Mouse (Mus musculus): ENCODE data around the gene P2ry6.

Gene P2ry6

DNA sequence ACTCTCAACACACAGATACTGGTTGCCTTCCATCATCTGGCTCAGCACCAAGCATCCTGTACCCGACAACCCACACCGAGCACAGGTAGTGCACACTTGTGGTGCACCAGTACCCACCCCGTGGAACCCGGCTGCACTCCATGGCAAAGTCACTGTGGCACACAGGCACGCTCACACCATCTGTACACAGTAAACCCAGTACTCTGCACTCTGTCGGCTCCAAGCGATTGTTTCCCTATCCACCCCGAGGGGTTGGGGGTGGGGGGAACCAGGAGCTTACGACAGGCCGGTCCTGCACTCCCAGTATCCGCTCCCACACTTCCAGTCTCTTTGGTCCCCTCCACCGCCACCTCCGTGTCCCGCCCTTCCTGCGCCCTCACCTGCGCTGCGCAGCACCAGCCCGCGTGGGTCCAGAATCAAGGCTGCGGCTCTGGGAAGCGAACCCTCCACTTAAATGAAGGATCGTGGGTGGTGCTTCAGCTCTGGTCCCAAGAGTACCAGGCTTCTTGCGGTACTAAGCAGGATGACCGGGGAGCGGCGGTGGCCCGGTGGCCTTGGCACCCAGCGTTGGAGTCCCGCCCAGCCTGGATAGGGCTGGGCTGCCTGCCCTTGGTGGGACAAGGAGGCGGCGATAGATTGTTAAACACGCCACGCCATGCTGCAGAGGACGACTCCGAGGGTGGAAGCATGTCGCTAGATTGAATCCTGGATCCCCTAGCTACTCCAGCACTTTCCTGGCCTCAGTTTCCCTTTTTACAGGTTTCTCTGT lies at the start of gene P2ry6:
Gene P2ry6 (minus strand): TSS at position 515 of the 769 bp plus-strand sequence.
- no peak for DNase-seq

DNA sequence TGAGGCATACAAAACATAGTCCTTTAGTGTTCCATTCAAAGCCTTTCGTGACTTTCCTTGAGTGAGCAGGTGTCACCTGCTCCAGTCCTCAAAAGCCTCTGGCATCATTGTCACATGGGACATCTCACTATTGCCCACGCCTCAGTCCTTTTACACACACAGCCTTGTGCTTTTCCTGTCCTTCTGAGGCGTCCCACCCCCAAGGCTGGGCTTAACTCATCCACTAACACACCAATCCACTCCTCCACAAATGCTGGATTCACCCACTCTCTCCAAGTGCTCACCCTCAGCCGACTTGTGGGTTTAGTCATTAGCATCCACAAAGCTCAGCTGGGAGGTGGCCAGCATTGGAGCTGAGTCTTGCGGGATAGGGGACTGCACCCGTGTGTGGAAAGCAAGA lies 43.0 kb upstream of the P2ry6 start:
- DNase-seq = no peak

DNA sequence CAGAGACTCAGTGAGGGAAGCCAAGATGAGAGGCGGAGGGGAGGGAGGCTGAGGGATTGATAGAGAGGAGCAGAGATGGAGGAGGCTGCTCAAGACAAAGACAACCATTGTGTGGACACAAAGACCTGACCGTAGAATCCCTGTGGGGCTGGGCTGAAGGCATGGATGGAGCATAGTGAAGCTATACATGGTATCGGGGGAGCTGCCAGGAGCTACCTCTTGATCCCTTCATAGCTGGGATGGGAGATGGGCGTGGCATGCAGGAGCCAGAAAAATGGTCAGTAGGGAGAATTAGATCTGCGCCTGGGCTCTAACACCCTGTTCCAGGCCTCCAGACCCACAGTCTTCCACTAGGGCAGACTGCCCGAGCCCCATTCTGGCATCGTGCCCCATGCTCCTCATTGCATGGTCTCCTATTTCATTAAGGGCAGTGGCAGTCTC lies 42.6 kb upstream of the P2ry6 start:
- no peak for DNase-seq

- no peak for DNase-seq
Measured at GRCm38 (mm10) chr7:101014985-101015384, 40.5 kb upstream of the P2ry6 start.

DNA sequence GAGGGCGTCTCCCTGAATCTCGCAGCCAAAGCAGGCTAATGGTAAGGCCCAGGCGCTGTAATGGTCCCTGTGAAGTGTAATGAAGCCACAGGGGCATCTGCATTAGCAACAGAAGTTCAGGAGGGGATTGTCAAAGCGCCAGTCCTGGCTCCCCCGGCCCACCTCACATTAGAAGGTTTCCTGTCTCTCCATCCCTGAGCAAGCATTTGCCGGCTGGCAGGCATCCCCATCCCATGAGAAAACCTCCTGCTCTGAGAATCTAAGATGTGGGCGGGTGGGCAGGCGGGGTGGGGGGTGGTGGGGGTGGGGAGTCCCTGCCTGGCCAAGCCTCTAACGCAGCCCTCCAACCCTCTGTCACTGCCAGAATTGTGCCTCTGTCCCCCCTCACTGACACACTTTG lies 39.6 kb upstream of the P2ry6 start:
- no peak for DNase-seq

GRCm38 (mm10) chr7:101012541-101012940 lies 38.1 kb upstream of the P2ry6 start, which contains the start of gene P2ry2:
P2ry2 (minus strand) TSS chr7:101012866.
- DNase-seq = no peak

- DNase-seq = no peak
Measured at GRCm38 (mm10) chr7:101011681-101012367, 37.4 kb upstream of the P2ry6 start.

GRCm38 (mm10) chr7:101010741-101011140 lies 36.3 kb upstream of the P2ry6 start:
- DNase-seq = no peak

GRCm38 (mm10) chr7:101006201-101006600 lies 31.8 kb upstream of the P2ry6 start:
- DNase-seq = no peak

- DNase-seq = no peak
Measured at GRCm38 (mm10) chr7:101005119-101005518, 30.7 kb upstream of the P2ry6 start.

DNA sequence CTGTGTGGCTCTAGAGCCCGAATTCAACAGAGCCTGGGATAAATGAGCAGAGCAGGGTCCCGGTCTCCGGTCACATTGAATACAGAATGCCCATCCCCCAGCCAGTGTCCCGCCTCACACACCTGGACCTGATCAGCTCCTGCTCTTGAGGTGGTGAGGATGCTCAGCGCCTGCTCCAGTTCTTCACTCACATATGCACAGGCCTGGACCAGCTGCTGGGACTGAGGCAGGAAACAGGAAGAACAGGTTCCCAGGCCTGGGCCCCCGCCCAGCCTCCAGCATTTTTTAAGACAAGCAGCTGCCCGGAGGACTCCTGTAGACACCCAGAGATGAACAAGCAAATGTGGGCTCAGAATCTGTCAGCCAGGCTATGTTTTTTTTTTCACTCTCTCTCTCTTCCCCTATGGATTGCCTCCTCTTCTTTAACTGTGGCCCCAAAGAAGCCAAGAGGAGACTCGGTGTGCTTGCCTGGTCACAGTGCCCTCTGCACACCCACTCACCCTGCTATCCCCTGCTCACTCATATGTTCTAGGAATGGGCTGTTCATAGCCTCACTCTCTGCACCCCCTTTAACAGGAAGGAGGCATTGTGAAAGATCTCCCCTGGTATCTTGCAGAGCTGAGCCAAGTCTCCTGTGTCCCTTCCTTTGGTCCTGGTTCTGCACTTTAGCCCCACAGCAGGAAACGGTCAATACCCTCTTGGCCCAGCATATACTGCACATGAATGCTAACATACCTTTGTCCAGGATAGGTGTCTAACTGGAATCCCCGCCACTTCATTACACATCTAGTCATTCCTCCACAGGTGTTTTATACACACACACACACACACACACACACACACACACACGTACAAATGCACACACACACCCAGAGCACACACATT lies 29.2 kb upstream of the P2ry6 start:
- DNase-seq = no peak

GRCm38 (mm10) chr7:101002274-101002673 lies 27.8 kb upstream of the P2ry6 start:
- DNase-seq = no peak

GRCm38 (mm10) chr7:100999623-101000022 lies 25.2 kb upstream of the P2ry6 start:
- DNase-seq = no peak

DNA sequence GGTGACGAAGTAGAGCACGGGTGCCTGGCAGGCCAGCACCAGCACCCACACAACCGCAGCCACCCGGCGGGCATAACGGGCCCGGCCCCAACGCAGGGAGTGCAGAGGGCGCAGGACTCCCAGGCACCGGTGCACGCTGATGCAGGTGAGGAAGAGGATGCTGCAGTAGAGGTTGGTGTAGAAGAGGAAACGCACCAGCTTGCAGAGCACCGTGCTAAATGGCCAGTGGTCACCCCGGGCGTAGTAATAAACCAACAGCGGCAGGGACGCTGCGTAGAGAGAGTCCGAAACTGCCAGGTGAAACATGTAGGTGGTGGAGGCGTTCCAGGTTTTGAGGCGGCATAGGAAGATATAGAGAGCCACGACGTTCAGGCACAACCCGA lies 24.1 kb upstream of the P2ry6 start:
- no peak for DNase-seq

DNA sequence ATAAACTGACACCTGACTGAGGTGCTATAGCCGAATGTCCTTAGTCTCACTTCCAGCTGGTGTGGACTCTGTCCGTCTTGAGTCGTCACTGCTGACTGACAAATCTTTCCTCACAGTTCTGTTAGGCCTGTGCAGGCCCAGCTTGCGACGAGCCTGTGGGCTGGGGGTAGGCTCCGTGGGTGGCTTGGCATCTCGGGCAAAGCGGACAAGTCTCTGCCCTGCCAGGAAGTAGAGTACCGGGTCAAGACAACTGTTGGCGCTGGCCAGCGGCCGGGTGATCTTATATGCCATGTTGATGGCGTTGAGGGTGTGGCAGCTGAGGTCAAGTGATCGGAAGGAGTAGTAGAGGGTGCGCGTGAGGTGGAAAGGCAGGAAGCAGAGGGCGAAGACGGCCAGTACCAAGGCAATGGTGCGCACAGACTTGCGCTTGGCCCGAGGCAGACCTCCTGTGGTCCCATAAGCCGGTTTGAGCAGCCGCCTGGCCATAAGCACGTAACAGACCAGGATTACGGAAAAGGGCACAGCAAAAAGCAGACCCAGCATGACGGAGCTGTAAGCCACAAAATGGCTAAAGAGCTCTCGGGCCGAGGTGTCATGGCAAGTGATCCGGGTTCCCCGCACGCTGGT lies 23.6 kb upstream of the P2ry6 start:
- no peak for DNase-seq

DNA sequence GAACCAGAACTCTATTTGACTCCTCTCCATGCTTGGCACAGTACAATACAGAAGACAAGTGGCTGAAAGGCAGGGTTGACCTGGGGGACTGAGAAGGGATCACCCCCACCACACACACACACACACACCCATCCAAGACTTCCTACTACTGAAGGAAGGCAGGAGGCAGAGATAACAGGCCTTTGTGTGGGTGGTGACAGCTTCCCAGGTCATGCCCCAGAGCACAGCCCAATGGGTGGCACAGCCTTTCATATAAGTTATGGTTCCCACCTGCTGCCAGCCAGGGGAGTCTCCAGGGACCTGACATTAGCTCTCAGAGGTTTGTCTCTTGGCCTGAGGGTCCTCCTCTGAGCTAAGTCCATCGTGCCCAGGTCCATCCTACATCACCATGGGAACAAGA lies 22.8 kb upstream of the P2ry6 start:
- DNase-seq = no peak

GRCm38 (mm10) chr7:100995951-100996350 lies 21.5 kb upstream of the P2ry6 start:
- no peak for DNase-seq

DNA sequence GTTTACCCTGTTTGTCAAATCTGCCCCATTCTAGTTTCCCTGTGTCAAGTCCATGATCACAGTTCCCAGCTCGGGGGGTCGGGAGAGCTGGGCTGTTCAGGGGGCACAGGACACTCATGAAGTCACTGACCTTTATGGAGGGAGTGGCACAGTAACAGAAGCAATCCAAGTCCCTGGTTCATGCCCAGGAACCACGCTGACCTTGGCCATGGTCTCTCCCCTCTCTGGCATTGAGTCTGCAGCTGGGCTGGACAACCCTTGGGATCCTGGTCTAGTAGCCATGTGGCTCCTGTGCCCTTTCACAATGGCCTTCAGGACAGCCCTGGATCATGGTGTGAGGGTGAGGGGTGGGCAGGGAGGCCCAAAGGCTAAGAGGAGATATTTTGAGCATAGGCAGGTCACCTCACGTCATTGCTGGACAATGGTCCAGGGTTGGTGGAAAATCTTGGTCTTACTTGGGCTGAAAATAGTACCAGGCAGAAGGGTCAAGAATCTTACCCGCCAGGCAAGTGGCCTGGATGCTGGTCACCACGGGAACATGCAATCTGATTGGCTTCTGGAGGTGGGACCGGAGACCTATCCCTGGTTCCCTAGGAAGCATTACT lies 20.9 kb upstream of the P2ry6 start:
- DNase-seq = no peak

DNA sequence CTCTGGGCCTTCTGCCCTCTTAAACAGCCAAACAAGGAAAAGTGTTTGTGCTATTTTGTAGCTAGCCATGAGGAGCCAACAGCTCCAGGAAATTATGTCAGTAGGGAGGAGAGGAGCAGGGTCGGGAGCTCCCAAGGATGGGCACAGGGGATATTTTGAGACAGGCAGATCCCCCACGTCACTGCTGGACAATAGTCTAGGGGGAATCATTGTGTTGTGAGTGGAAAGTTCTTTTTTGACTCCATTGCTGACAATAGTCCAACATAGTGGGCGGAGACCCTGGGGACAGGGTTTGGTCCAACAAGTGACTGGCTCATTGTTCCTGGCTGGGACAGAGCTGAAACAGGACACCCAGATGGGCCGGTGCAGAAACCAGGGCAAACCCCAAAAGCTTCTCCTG lies 18.7 kb upstream of the P2ry6 start:
- DNase-seq = no peak

DNA sequence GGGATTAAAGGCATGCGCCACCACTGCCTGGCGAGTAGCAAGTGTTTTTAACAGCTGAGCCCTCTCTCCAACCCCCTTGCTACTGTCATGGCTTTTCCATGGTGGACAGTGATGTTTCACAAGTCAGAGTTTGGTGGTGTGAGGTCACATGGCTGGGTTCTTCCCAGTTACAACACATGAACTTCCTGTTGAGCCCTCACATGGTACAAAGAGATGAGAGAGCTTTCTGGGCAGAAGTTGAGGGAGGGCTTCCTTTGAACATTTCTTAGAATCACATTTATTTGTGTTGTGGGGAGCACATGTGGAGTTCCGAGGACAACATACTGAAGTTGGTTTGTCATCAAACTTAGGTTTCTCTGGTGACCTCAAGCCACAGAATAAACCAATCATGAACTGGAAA lies 17.5 kb upstream of the P2ry6 start:
- DNase-seq = no peak

DNA sequence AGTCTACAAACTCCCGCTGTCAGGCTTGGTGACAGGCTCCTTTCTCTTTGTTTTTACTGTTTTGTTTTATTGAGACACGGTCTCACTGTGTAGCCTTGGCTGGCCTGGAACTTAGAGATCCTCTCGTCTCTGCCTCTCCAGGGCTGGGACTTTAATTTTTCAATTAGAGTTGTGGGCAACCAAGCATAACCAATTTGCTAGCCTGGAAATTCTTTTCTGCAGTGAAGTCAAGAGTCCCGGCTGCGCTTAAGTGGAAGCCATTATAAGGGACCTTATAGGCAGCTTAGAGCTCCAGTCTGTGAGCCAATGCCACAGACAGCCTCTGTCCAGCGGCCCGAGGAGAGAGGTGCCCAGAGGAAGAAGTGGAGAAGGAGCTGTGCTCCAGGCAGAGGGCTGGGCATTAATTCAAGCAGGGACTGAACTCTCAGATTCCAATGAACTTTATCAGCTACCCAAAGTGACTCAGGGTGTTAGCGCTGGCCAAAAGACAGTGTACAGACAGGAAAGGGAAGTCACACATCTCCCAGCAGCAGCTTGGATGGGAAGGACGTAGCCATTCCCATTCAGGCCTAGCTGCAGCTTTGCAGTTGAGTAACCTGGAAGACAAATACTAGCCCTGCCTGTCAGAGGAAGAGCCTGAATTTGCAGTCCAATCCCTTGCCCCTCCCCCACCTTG lies 16.3 kb upstream of the P2ry6 start:
- no peak for DNase-seq

- DNase-seq = peak; percentile 28
Measured at GRCm38 (mm10) chr7:100988092-100988491, 13.6 kb upstream of the P2ry6 start.
